Mouse (Mus musculus): ENCODE data around the gene Scin. TPM values are rescaled to one million over a fixed set of nuclear protein-coding genes. Genes with fewer than 3 reads are reported as not detected.

The Scin gene
- polyA plus RNA-seq, 1 experiment from 2014 or later = not detected

- Histone ChIP-seq H3K9me3 (ENCODE audit: control insufficient read depth, low read length) (no peaks in the 10 kb centered on the region), H3K9ac (ENCODE audit: low read depth, low read length) (no peak overlapping the region), H3K4me1 (ENCODE audit: control insufficient read depth, insufficient read depth, low read depth, low read length) (no peaks in the 10 kb centered on the region), H3K4me2 (ENCODE audit: low read length) (no peak overlapping the region), H3K4me3 (ENCODE audit: low read length) (no peak overlapping the region), H3K36me3 (ENCODE audit: control insufficient read depth, insufficient read depth, low read length) (no peaks in the 10 kb centered on the region), H3K27me3 (replicated peaks; ENCODE audit: control insufficient read depth, insufficient read depth, low read length) (no peaks in the 10 kb centered on the region), H3K27ac (ENCODE audit: low read depth, low read length) (no peak overlapping the region)
- 88% methylated on average over 8 of the region's 8 CpGs for WGBS
- no peak for ATAC-seq
Measured at GRCm38 (mm10) chr12:40152353-40153069, 18.5 kb upstream of the Scin start.

- H3K9me3 ChIP-seq (ENCODE audit: control insufficient read depth, low read length) = no peaks in the 10 kb centered on the region
- no peak overlapping the region for H3K4me2 ChIP-seq (ENCODE audit: low read length)
- no peaks in the 10 kb centered on the region for H3K27me3 ChIP-seq (replicated peaks; ENCODE audit: control insufficient read depth, insufficient read depth, low read length)
- ATAC-seq = no peak
- no peaks in the 10 kb centered on the region for H3K4me1 ChIP-seq (ENCODE audit: control insufficient read depth, insufficient read depth, low read depth, low read length)
- no peak overlapping the region for H3K27ac ChIP-seq (ENCODE audit: low read depth, low read length)
- WGBS = 79% methylated on average over 4 of the region's 4 CpGs
- H3K9ac ChIP-seq (ENCODE audit: low read depth, low read length) = no peak overlapping the region
- no peak overlapping the region for H3K4me3 ChIP-seq (ENCODE audit: low read length)
- H3K36me3 ChIP-seq (ENCODE audit: control insufficient read depth, insufficient read depth, low read length) = no peaks in the 10 kb centered on the region
Measured at GRCm38 (mm10) chr12:40147319-40147718, 13.3 kb upstream of the Scin start.

- 87% methylated on average over 5 of the region's 5 CpGs for WGBS
- Histone ChIP-seq H3K27me3 (replicated peaks; ENCODE audit: control insufficient read depth, insufficient read depth, low read length) (no peaks in the 10 kb centered on the region), H3K27ac (ENCODE audit: low read depth, low read length) (no peak overlapping the region), H3K4me3 (ENCODE audit: low read length) (no peak overlapping the region), H3K4me2 (ENCODE audit: low read length) (no peak overlapping the region), H3K36me3 (ENCODE audit: control insufficient read depth, insufficient read depth, low read length) (no peaks in the 10 kb centered on the region), H3K9ac (ENCODE audit: low read depth, low read length) (no peak overlapping the region), H3K9me3 (ENCODE audit: control insufficient read depth, low read length) (no peaks in the 10 kb centered on the region), H3K4me1 (ENCODE audit: control insufficient read depth, insufficient read depth, low read depth, low read length) (no peaks in the 10 kb centered on the region)
- no peak for ATAC-seq
Measured at GRCm38 (mm10) chr12:40146510-40146909, 12.5 kb upstream of the Scin start.

GRCm38 (mm10) chr12:40140706-40141105 lies 6.7 kb upstream of the Scin start:
- 83% methylated on average over 5 of the region's 5 CpGs for WGBS
- no peaks in the 10 kb centered on the region for H3K27me3 ChIP-seq (replicated peaks; ENCODE audit: control insufficient read depth, insufficient read depth, low read length)

GRCm38 (mm10) chr12:40139484-40140245 lies 5.6 kb upstream of the Scin start:
- Histone ChIP-seq H3K4me2 (ENCODE audit: low read length) (no peak overlapping the region), H3K4me3 (ENCODE audit: low read length) (no peak overlapping the region), H3K4me1 (ENCODE audit: control insufficient read depth, insufficient read depth, low read depth, low read length) (no peaks in the 10 kb centered on the region), H3K27me3 (replicated peaks; ENCODE audit: control insufficient read depth, insufficient read depth, low read length) (no peaks in the 10 kb centered on the region), H3K36me3 (ENCODE audit: control insufficient read depth, insufficient read depth, low read length) (no peaks in the 10 kb centered on the region), H3K9me3 (ENCODE audit: control insufficient read depth, low read length) (no peaks in the 10 kb centered on the region), H3K9ac (ENCODE audit: low read depth, low read length) (no peak overlapping the region), H3K27ac (ENCODE audit: low read depth, low read length) (no peak overlapping the region)
- WGBS = 82% methylated on average over 8 of the region's 8 CpGs
- ATAC-seq = no peak

More at GRCm38 (mm10) chr12:40140706-40141105, 6.7 kb upstream of the Scin start:
- Histone ChIP-seq H3K36me3 (ENCODE audit: control insufficient read depth, insufficient read depth, low read length) (no peaks in the 10 kb centered on the region), H3K9ac (ENCODE audit: low read depth, low read length) (no peak overlapping the region), H3K4me2 (ENCODE audit: low read length) (no peak overlapping the region), H3K9me3 (ENCODE audit: control insufficient read depth, low read length) (no peaks in the 10 kb centered on the region), H3K4me1 (ENCODE audit: control insufficient read depth, insufficient read depth, low read depth, low read length) (no peaks in the 10 kb centered on the region), H3K27ac (ENCODE audit: low read depth, low read length) (no peak overlapping the region), H3K4me3 (ENCODE audit: low read length) (no peak overlapping the region)
- no peak for ATAC-seq

DNA sequence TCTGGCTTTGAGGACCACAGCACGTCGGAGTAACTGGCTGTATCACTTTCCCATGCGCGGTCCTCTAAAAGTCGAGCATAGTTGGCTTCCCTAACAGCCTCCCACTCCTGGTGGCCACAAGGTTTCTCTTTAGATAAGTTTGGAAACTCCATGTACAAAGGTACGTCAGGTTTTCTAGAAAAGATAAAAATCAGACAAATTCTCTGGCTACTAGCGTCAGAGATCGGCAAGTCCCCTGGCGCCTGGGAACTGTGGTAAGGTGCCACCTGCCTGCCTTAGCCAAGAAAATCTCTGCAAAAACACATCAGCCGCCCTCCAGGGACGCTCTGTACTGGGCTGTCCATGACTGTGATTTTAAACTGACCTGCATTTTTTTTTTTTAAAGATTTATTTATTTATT lies 501 bp upstream of the Scin start:
- H3K27ac ChIP-seq (ENCODE audit: low read depth, low read length) = no peak overlapping the region
- H3K9ac ChIP-seq (ENCODE audit: low read depth, low read length) = no peak overlapping the region
- H3K4me1 ChIP-seq (ENCODE audit: control insufficient read depth, insufficient read depth, low read depth, low read length) = peaks cover 11% of the 10 kb centered on the region
- H3K27me3 ChIP-seq (replicated peaks; ENCODE audit: control insufficient read depth, insufficient read depth, low read length) = no peaks in the 10 kb centered on the region
- H3K9me3 ChIP-seq (ENCODE audit: control insufficient read depth, low read length) = no peaks in the 10 kb centered on the region
- ATAC-seq = no peak; the same call in 1 of the 2 replicates
- 54% methylated on average over 11 of the region's 11 CpGs for WGBS
- H3K4me2 ChIP-seq (ENCODE audit: low read length) = peak overlapping the region; percentile 92
- no peaks in the 10 kb centered on the region for H3K36me3 ChIP-seq (ENCODE audit: control insufficient read depth, insufficient read depth, low read length)
- H3K4me3 ChIP-seq (ENCODE audit: low read length) = peak overlapping the region; percentile 48

DNA sequence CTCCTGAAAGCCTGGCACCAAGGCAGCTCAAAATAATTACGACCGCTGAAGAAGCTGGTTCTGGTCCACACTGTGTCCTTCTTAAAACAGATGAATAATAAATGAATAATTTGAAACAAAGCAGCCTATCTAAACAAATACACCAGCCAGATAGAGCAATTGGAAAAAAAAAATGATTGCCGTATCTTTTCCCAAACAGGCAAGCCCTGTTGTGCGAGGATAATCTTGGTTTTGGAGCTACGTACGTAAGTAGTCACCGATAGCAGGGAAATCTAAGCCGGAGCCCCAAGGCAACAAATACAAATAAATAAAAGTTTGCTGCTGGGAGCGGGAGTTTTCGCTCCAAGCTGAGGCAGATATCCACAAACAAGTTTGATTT lies 845 bp downstream of the Scin start:
- Histone ChIP-seq H3K4me3 (ENCODE audit: low read length) (peak overlapping the region; percentile 48), H3K27me3 (replicated peaks; ENCODE audit: control insufficient read depth, insufficient read depth, low read length) (no peaks in the 10 kb centered on the region), H3K4me1 (ENCODE audit: control insufficient read depth, insufficient read depth, low read depth, low read length) (peaks cover 11% of the 10 kb centered on the region), H3K27ac (ENCODE audit: low read depth, low read length) (no peak overlapping the region), H3K9me3 (ENCODE audit: control insufficient read depth, low read length) (no peaks in the 10 kb centered on the region), H3K4me2 (ENCODE audit: low read length) (peak overlapping the region; percentile 92), H3K36me3 (ENCODE audit: control insufficient read depth, insufficient read depth, low read length) (no peaks in the 10 kb centered on the region), H3K9ac (ENCODE audit: low read depth, low read length) (no peak overlapping the region; the same call in 1 of the 2 replicates)
- no peak for ATAC-seq
- 13% methylated on average over 10 of the region's 10 CpGs for WGBS

- H3K4me1 ChIP-seq (ENCODE audit: control insufficient read depth, insufficient read depth, low read depth, low read length) = no peaks in the 10 kb centered on the region
- ATAC-seq = no peak
- H3K4me3 ChIP-seq (ENCODE audit: low read length) = no peak overlapping the region
- no peak overlapping the region for H3K27ac ChIP-seq (ENCODE audit: low read depth, low read length)
- no peaks in the 10 kb centered on the region for H3K9me3 ChIP-seq (ENCODE audit: control insufficient read depth, low read length)
- no peak overlapping the region for H3K4me2 ChIP-seq (ENCODE audit: low read length)
- H3K9ac ChIP-seq (ENCODE audit: low read depth, low read length) = no peak overlapping the region
- H3K36me3 ChIP-seq (ENCODE audit: control insufficient read depth, insufficient read depth, low read length) = no peaks in the 10 kb centered on the region
- no peaks in the 10 kb centered on the region for H3K27me3 ChIP-seq (replicated peaks; ENCODE audit: control insufficient read depth, insufficient read depth, low read length)
- 73% methylated on average over 2 of the region's 2 CpGs for WGBS
Measured at GRCm38 (mm10) chr12:40118872-40119271, 15.2 kb downstream of the Scin start.

DNA sequence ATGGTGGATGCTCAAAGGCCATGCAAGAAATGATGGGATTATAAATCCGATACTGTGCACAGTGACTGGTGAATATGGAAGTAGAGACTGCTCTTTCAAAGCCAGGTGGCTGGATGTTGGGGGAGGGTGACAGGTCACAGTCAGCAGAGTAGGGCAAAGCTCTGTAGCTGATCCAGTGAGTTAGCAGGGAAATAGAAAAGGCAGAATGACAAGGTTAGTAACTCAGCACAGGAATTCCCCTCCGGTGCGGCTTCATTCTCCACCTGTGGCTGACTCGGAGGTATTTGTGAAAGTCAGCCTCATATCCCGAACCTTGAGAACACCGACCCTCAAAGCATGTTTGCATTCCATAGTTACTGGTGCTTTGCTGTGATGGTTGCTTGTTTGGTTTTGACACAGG lies 17.0 kb downstream of the Scin start:
- ATAC-seq = no peak
- Histone ChIP-seq H3K36me3 (ENCODE audit: control insufficient read depth, insufficient read depth, low read length) (no peaks in the 10 kb centered on the region), H3K9me3 (ENCODE audit: control insufficient read depth, low read length) (no peaks in the 10 kb centered on the region)

More for the DNA sequence above, 17.0 kb downstream of the Scin start:
- no peak overlapping the region for H3K27ac ChIP-seq (ENCODE audit: low read depth, low read length)
- 94% methylated on average over 6 of the region's 6 CpGs for WGBS
- H3K4me1 ChIP-seq (ENCODE audit: control insufficient read depth, insufficient read depth, low read depth, low read length) = no peaks in the 10 kb centered on the region
- H3K9ac ChIP-seq (ENCODE audit: low read depth, low read length) = no peak overlapping the region
- H3K4me2 ChIP-seq (ENCODE audit: low read length) = no peak overlapping the region
- H3K4me3 ChIP-seq (ENCODE audit: low read length) = no peak overlapping the region
- H3K27me3 ChIP-seq (replicated peaks; ENCODE audit: control insufficient read depth, insufficient read depth, low read length) = no peaks in the 10 kb centered on the region
